In the genomic region with DNA sequence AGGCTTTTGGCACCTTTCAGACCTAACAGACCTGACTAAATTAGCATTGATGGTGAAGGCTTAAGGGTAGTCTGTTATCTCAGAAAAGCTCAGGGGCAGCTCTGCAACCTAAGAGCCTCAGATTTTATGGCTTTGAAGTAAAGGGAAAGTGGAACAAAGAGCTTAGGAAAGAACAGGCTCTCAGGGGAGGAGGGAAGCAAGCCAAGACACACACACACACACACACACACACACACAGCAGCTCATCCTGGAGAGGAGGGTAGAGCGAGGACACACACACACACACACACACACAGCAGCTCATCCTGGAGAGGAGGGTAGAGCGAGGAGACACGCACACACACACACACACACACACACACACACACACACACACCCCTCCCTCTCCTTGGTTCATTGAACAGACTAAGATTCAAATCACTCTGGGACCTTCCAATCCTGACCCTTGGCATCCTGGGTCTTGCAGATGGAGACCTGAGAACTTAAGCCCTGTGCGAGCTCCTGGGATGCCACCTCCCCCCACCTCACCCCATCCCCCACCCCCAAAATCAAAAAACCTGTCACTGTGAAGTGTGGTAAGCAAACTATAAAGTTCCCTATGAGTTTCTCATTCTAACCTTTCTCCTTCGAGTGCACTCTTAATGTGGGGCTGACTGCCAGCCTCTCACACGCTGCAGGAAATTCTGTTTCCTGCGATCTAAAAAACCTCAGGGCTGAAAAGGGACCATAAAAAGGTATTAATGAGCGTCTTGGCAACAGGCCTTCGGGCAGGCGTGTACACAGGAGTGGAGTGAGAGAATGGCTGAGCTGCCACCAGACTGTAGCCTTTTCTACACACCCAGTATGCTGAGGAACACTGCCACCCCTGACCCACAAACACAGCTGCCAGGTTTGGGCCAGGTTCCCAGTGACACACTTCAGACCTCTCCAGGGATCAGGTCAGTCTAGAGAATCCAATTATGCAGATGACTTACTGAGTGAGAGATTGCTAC, we compare ENCODE assay signal across 8 mouse cellular contexts. TPM values are rescaled to one million over a fixed set of nuclear protein-coding genes. Genes with fewer than 3 reads are reported as not detected.
A peak's percentile ranks its signal among the peaks of the same experiment; 100 is the strongest.
DNase-seq lines count a peak whose midpoint lies in the region; ATAC-seq lines count a peak whose summit lies in the region.

No protein-coding gene starts in this region.

- H3K27ac ChIP-seq in forebrain, embryonic 13.5 days, result peak overlapping the region; percentile 17; the same call in 1 of the 2 replicates
- no peak overlapping the region for H3K27ac ChIP-seq in forebrain, embryonic 11.5 days (ENCODE audit: low read depth, low read length)
- peak overlapping the region; percentile 64 for H3K27ac ChIP-seq in heart, embryonic 13.5 days (replicated peaks)
- peak overlapping the region; percentile 88 for H3K27ac ChIP-seq in kidney, embryonic 16.5 days (ENCODE audit: low read length)
- H3K27ac ChIP-seq in midbrain, embryonic 14.5 days (replicated peaks; ENCODE audit: low read depth, low read length), result peak overlapping the region; percentile 70

- no peak for DNase-seq in forebrain, embryonic 11.5 days (ENCODE audit: low spot score)
- DNase-seq in brain, adult 2 months (ENCODE audit: low read depth, low spot score), result peak; percentile 61
- DNase-seq in midbrain, embryonic 14.5 days, result peak; percentile 74
- DNase-seq in spleen, adult 12 weeks (ENCODE audit: low spot score), result no peak
- no peak for DNase-seq in ovary, adult 18-20 months (ENCODE audit: low spot score)

- 46% methylated on average over 8 of the region's 10 CpGs for WGBS in forebrain, embryonic 13.5 days
- WGBS in forebrain, embryonic 11.5 days, result 71% methylated on average over 10 of the region's 10 CpGs
- 64% methylated on average over 8 of the region's 10 CpGs for WGBS in heart, embryonic 13.5 days
- 9% methylated on average over 10 of the region's 10 CpGs for WGBS in kidney, embryonic 16.5 days
- WGBS in midbrain, embryonic 14.5 days, result 51% methylated on average over 10 of the region's 10 CpGs

- ATAC-seq in forebrain, embryonic 13.5 days, result peak; percentile 75
- ATAC-seq in forebrain, embryonic 11.5 days (replicated peaks; ENCODE audit: low FRiP score), result no peak
- peak; percentile 47; the same call in 1 of the 2 replicates for ATAC-seq in heart, embryonic 13.5 days (ENCODE audit: extremely low read depth, insufficient number of reproducible peaks, low FRiP score, low TSS enrichment)
- peak; percentile 62 for ATAC-seq in kidney, embryonic 16.5 days (ENCODE audit: low FRiP score, low TSS enrichment)
- peak; percentile 76 for ATAC-seq in midbrain, embryonic 14.5 days (ENCODE audit: low FRiP score, low TSS enrichment)

- no peaks in the 10 kb centered on the region for H3K9me3 ChIP-seq in forebrain, embryonic 13.5 days (replicated peaks)
- H3K9me3 ChIP-seq in forebrain, embryonic 11.5 days (ENCODE audit: control insufficient read depth, low read length), result no peaks in the 10 kb centered on the region
- H3K9me3 ChIP-seq in heart, embryonic 13.5 days, result no peaks in the 10 kb centered on the region
- no peaks in the 10 kb centered on the region for H3K9me3 ChIP-seq in kidney, embryonic 16.5 days (ENCODE audit: low read length)
- H3K9me3 ChIP-seq in midbrain, embryonic 14.5 days (ENCODE audit: control insufficient read depth, low read length), result no peaks in the 10 kb centered on the region

- peaks cover 80% of the 10 kb centered on the region for H3K36me3 ChIP-seq in forebrain, embryonic 13.5 days (ENCODE audit: poor library complexity, severe bottlenecking)
- H3K36me3 ChIP-seq in forebrain, embryonic 11.5 days (ENCODE audit: control insufficient read depth, insufficient read depth, low read length), result peaks cover 4% of the 10 kb centered on the region; the same call in 1 of the 2 replicates
- peaks cover 68% of the 10 kb centered on the region for H3K36me3 ChIP-seq in heart, embryonic 13.5 days
- H3K36me3 ChIP-seq in kidney, embryonic 16.5 days (ENCODE audit: insufficient read depth, low read length), result peaks cover 35% of the 10 kb centered on the region
- H3K36me3 ChIP-seq in midbrain, embryonic 14.5 days (ENCODE audit: control insufficient read depth, insufficient read depth, low read length), result peaks cover 72% of the 10 kb centered on the region

- H3K27me3 ChIP-seq in forebrain, embryonic 13.5 days, result no peaks in the 10 kb centered on the region
- H3K27me3 ChIP-seq in forebrain, embryonic 11.5 days (ENCODE audit: control insufficient read depth, insufficient read depth, low read length), result no peaks in the 10 kb centered on the region
- no peaks in the 10 kb centered on the region for H3K27me3 ChIP-seq in heart, embryonic 13.5 days (replicated peaks)
- no peaks in the 10 kb centered on the region for H3K27me3 ChIP-seq in kidney, embryonic 16.5 days (ENCODE audit: insufficient read depth, low read length)
- H3K27me3 ChIP-seq in midbrain, embryonic 14.5 days (ENCODE audit: control insufficient read depth, insufficient read depth, low read length), result no peaks in the 10 kb centered on the region

- peaks cover 15% of the 10 kb centered on the region for H3K4me1 ChIP-seq in forebrain, embryonic 13.5 days
- no peaks in the 10 kb centered on the region for H3K4me1 ChIP-seq in forebrain, embryonic 11.5 days (replicated peaks; ENCODE audit: control insufficient read depth, insufficient read depth, low read length)
- H3K4me1 ChIP-seq in heart, embryonic 13.5 days, result peaks cover 15% of the 10 kb centered on the region
- H3K4me1 ChIP-seq in kidney, embryonic 16.5 days (ENCODE audit: insufficient read depth, low read length), result peaks cover 17% of the 10 kb centered on the region
- 0 out of 2 replicates have a peak, but pooled peaks cover 12% of the 10 kb centered on the region for H3K4me1 ChIP-seq in midbrain, embryonic 14.5 days (ENCODE audit: control insufficient read depth, insufficient read depth, low read length)

- H3K4me3 ChIP-seq in forebrain, embryonic 13.5 days, result no peak overlapping the region
- no peak overlapping the region for H3K4me3 ChIP-seq in forebrain, embryonic 11.5 days (ENCODE audit: low read depth, low read length)
- no peak overlapping the region for H3K4me3 ChIP-seq in heart, embryonic 13.5 days
- H3K4me3 ChIP-seq in kidney, embryonic 16.5 days (ENCODE audit: low read length), result no peak overlapping the region
- no peak overlapping the region for H3K4me3 ChIP-seq in midbrain, embryonic 14.5 days (replicated peaks; ENCODE audit: low read depth, low read length)

- no peak overlapping the region for H3K9ac ChIP-seq in forebrain, embryonic 13.5 days
- H3K9ac ChIP-seq in forebrain, embryonic 11.5 days (ENCODE audit: low read length), result no peak overlapping the region
- H3K9ac ChIP-seq in heart, embryonic 13.5 days, result no peak overlapping the region
- peak overlapping the region; percentile 61; the same call in 1 of the 2 replicates for H3K9ac ChIP-seq in kidney, embryonic 16.5 days (replicated peaks; ENCODE audit: low read length)
- no peak overlapping the region for H3K9ac ChIP-seq in midbrain, embryonic 14.5 days (replicated peaks; ENCODE audit: low read length)

- no peak overlapping the region for H3K4me2 ChIP-seq in forebrain, embryonic 13.5 days
- no peak overlapping the region for H3K4me2 ChIP-seq in forebrain, embryonic 11.5 days (ENCODE audit: low read depth, low read length, severe bottlenecking)
- H3K4me2 ChIP-seq in heart, embryonic 13.5 days, result no peak overlapping the region
- no peak overlapping the region for H3K4me2 ChIP-seq in kidney, embryonic 16.5 days (replicated peaks; ENCODE audit: low read depth, low read length)
- no peak overlapping the region for H3K4me2 ChIP-seq in midbrain, embryonic 14.5 days (ENCODE audit: low read length)

RNA-seq across cellular contexts. Expression of gene Dnaaf5, which starts 24.8 kb away (rescaled TPM):
- 3.1 and 3.4 TPM in 2 replicates for polyA plus RNA-seq in forebrain, embryonic 13.5 days (2015; fragmentation: Nextera tagmentation; extraction: Ambion mirVana)
- 11.5 and 11.9 TPM in 2 replicates for polyA plus RNA-seq in forebrain, embryonic 11.5 days (2014; fragmentation: Nextera tagmentation; extraction: Ambion mirVana)
- polyA plus RNA-seq in heart, embryonic 13.5 days (2015; fragmentation: Nextera tagmentation; extraction: Ambion mirVana), result 5.6 and 5.8 TPM in 2 replicates
- polyA plus RNA-seq in kidney, embryonic 16.5 days (2015; fragmentation: Nextera tagmentation; extraction: Ambion mirVana), result 7.2 and 9.1 TPM in 2 replicates
- 2.9 and 4.0 TPM in 2 replicates for polyA plus RNA-seq in midbrain, embryonic 14.5 days (2014; fragmentation: Nextera tagmentation; extraction: Ambion mirVana)

RNA-seq across cellular contexts. Expression of gene Prkar1b, which starts 25.1 kb away (rescaled TPM):
- polyA plus RNA-seq in forebrain, embryonic 13.5 days (2015; fragmentation: Nextera tagmentation; extraction: Ambion mirVana), result 63.4 and 87.2 TPM in 2 replicates
- 10.9 and 13.0 TPM in 2 replicates for polyA plus RNA-seq in forebrain, embryonic 11.5 days (2014; fragmentation: Nextera tagmentation; extraction: Ambion mirVana)
- 9.4 and 11.5 TPM in 2 replicates for polyA plus RNA-seq in heart, embryonic 13.5 days (2015; fragmentation: Nextera tagmentation; extraction: Ambion mirVana)
- 24.6 and 28.8 TPM in 2 replicates for polyA plus RNA-seq in kidney, embryonic 16.5 days (2015; fragmentation: Nextera tagmentation; extraction: Ambion mirVana)
- polyA plus RNA-seq in midbrain, embryonic 14.5 days (2014; fragmentation: Nextera tagmentation; extraction: Ambion mirVana), result 169 and 190 TPM in 2 replicates

RNA-seq across cellular contexts. Expression of gene Sun1, which starts 25.6 kb away (rescaled TPM):
- 43.9 and 50.2 TPM in 2 replicates for polyA plus RNA-seq in forebrain, embryonic 13.5 days (2015; fragmentation: Nextera tagmentation; extraction: Ambion mirVana)
- 50.7 and 56.2 TPM in 2 replicates for polyA plus RNA-seq in forebrain, embryonic 11.5 days (2014; fragmentation: Nextera tagmentation; extraction: Ambion mirVana)
- 31.2 and 32.9 TPM in 2 replicates for polyA plus RNA-seq in heart, embryonic 13.5 days (2015; fragmentation: Nextera tagmentation; extraction: Ambion mirVana)
- 62.0 and 62.8 TPM in 2 replicates for polyA plus RNA-seq in kidney, embryonic 16.5 days (2015; fragmentation: Nextera tagmentation; extraction: Ambion mirVana)
- 41.8 and 48.3 TPM in 2 replicates for polyA plus RNA-seq in midbrain, embryonic 14.5 days (2014; fragmentation: Nextera tagmentation; extraction: Ambion mirVana)

Comparison
In these comparisons a context has a peak if more than half of its experiments do, and no peak if none do; other contexts are left out.
1. DNase-seq: peak in brain, adult 2 months (single experiment) and midbrain, embryonic 14.5 days (single experiment); none in forebrain, embryonic 11.5 days (single experiment), spleen, adult 12 weeks (single experiment) and ovary, adult 18-20 months (single experiment).